22 mouse cellular contexts compared by ENCODE assay signal in genomic region chr19:24417659-24418004, GRCm38 (mm10). TPM values are rescaled to one million over a fixed set of nuclear protein-coding genes. Genes with fewer than 3 reads are reported as not detected.
DNase-seq lines count a peak whose midpoint lies in the region; ATAC-seq and TF ChIP-seq lines count a peak whose summit lies in the region.
"Had no signal": no experiment of that assay in that cellular context is flagged by ENCODE, and none has a peak within 500 bp of the region (broad histone marks: within the 10 kb centered on the region; RNA-seq: fewer than 3 reads in every experiment).

No protein-coding gene starts in this region.

- no peaks in the 10 kb centered on the region for H3K27me3 ChIP-seq in heart, embryonic 12.5 days (replicated peaks)
- H3K27me3 ChIP-seq: limb, embryonic 12.5 days; neural tube, embryonic 13.5 days had no signal

- peaks cover 39% of the 10 kb centered on the region for H3K4me1 ChIP-seq in heart, embryonic 12.5 days (replicated peaks)
- H3K4me1 ChIP-seq: embryonic facial prominence, embryonic 10.5 days; limb, embryonic 12.5 days; neural tube, embryonic 13.5 days had no signal

- H3K4me2 ChIP-seq in heart, embryonic 12.5 days = no peak overlapping the region
- H3K4me2 ChIP-seq: limb, embryonic 12.5 days; midbrain, embryonic 11.5 days; neural tube, embryonic 13.5 days had no signal

- DNase-seq in heart, adult 11 months = no peak
- DNase-seq in right cerebral cortex, postnatal 25 days = peak; percentile 14
- no peak for DNase-seq in right cerebral cortex, postnatal 4 days
- peak; percentile 14 to 19 for DNase-seq in left cerebral cortex, adult 2 months (ENCODE audit: extremely low spot score in 1 of 2, low spot score in 2 of 2)
- peak; percentile 80 for DNase-seq in telencephalon, adult 2 months (ENCODE audit: low read depth, low spot score)
- DNase-seq in c-Kit-positive CD71-positive TER-119-positive erythroid progenitor cells, embryonic 14.5 days (ENCODE audit: low spot score) = no peak
- no peak for DNase-seq in ovary, postnatal 14 days (ENCODE audit: low spot score)
- DNase-seq: adrenal gland, postnatal 14 days; B cell, adult 2 months; cerebellum, postnatal 10 days; heart, postnatal 36 days; kidney, adult 11 months; kidney, postnatal 10 days; lung, postnatal 14 days had no signal

- H3K9me3 ChIP-seq in heart, embryonic 12.5 days (replicated peaks) = no peaks in the 10 kb centered on the region
- H3K9me3 ChIP-seq: embryonic facial prominence, embryonic 10.5 days; limb, embryonic 12.5 days; neural tube, embryonic 13.5 days had no signal

- H3K9ac ChIP-seq in heart, embryonic 12.5 days = no peak overlapping the region
- H3K9ac ChIP-seq: limb, embryonic 12.5 days; liver, embryonic 14.5 days; neural tube, embryonic 13.5 days had no signal

- no peaks in the 10 kb centered on the region for H3K36me3 ChIP-seq in heart, embryonic 12.5 days
- H3K36me3 ChIP-seq: embryonic facial prominence, embryonic 10.5 days; limb, embryonic 12.5 days; neural tube, embryonic 13.5 days had no signal

- no peak overlapping the region for H3K4me3 ChIP-seq in heart, embryonic 12.5 days
- H3K4me3 ChIP-seq in left cerebral cortex, adult 2 months = no peak overlapping the region
- H3K4me3 ChIP-seq: embryonic facial prominence, embryonic 10.5 days; limb, embryonic 12.5 days; neural tube, embryonic 13.5 days had no signal

- WGBS in heart, embryonic 12.5 days = 62% methylated on average over 3 of the region's 3 CpGs

- intact Hi-C loops in left cerebral cortex, adult 2 months (cut with DNase I) = loop anchor here (1.0 to 5.0 kb wide), 2 partner anchors 39 to 105 kb away; no protein-coding TSS in a partner anchor

- no peak for ATAC-seq in heart, embryonic 12.5 days (ENCODE audit: insufficient number of reproducible peaks, low FRiP score)
- ATAC-seq: forebrain, embryonic 14.5 days; hindbrain, postnatal 0 days had no signal

- H3K27ac ChIP-seq in heart, embryonic 12.5 days (ENCODE audit: poor library complexity, severe bottlenecking) = peak overlapping the region; percentile 51; the same call in 1 of the 2 replicates
- H3K27ac ChIP-seq in left cerebral cortex, adult 2 months = peak overlapping the region; percentile 73
- H3K27ac ChIP-seq: embryonic facial prominence, embryonic 10.5 days; hindbrain, postnatal 0 days; limb, embryonic 12.5 days; liver, embryonic 14.5 days; neural tube, embryonic 13.5 days had no signal

- no peak for TF ChIP-seq CTCF in left cerebral cortex, adult 2 months (IDR thresholded peaks at IDR 0.05)

RNA-seq across cellular contexts. Expression of gene Fam122a, which starts 59.5 kb away (rescaled TPM):
- polyA plus RNA-seq in heart, embryonic 12.5 days (2016; fragmentation: Nextera tagmentation; extraction: Ambion mirVana) = 53.4 and 56.1 TPM in 2 replicates
- total RNA-seq in left cerebral cortex, adult 2 months (2021) = 10 to 100 TPM; 26.8 to 32.2 TPM

Comparison
In these comparisons a context has a peak if more than half of its experiments do, and no peak if none do; other contexts are left out.
1. DNase-seq: peak in right cerebral cortex, postnatal 25 days (single experiment), left cerebral cortex, adult 2 months (2 of 2) and telencephalon, adult 2 months (single experiment); none in heart, adult 11 months (single experiment), right cerebral cortex, postnatal 4 days (single experiment), c-Kit-positive CD71-positive TER-119-positive erythroid progenitor cells, embryonic 14.5 days (single experiment) and ovary, postnatal 14 days (single experiment).